Mouse (Mus musculus) midbrain, postnatal 0 days (tissue): Measurements from ENCODE around the gene Birc2. TPM values are rescaled to one million over a fixed set of nuclear protein-coding genes. Genes with fewer than 3 reads are reported as not detected.
A peak's percentile ranks its signal among the peaks of the same experiment; 100 is the strongest.

Experiments used
- ATAC-seq: fragments of 200-750 bp; cut with Nextera tagmentation; 2 replicates; pipeline ENCODE4 v1.8.0; 2017; ENCODE audit warnings: moderate number of reproducible peaks, mild to moderate bottlenecking, moderate TSS enrichment, moderate library complexity; ENCODE audit not compliant: low FRiP score
- DNase-seq: peaks from one replicate; pipeline ENCODE4 v3.0.0-alpha.2; 2015; ENCODE audit warnings: low spot score
- H3K27ac ChIP-seq: fragments of 300-500 bp; sonication (generic); 2 replicates; pipeline ENCODE4 v1.5.1; 2014; ENCODE audit warnings: low read depth, mild to moderate bottlenecking, low read length, mixed read lengths
- H3K27me3 ChIP-seq: fragments of 300-500 bp; sonication (generic); 2 replicates; pipeline ENCODE4 v1.6.1; 2014; ENCODE audit warnings: low read length, control low read depth, mixed read lengths; ENCODE audit not compliant: insufficient read depth
- H3K36me3 ChIP-seq: fragments of 300-500 bp; sonication (generic); 2 replicates; pipeline ENCODE4 v1.6.1; 2014; ENCODE audit warnings: low read length, control low read depth, mixed read lengths; ENCODE audit not compliant: insufficient read depth
- H3K4me1 ChIP-seq: fragments of 300-500 bp; sonication (generic); 2 replicates; pipeline ENCODE4 v1.6.1; 2014; ENCODE audit warnings: mild to moderate bottlenecking, control low read depth, antibody characterized with exemption, low read length, mixed read lengths; ENCODE audit not compliant: insufficient read depth
- H3K4me2 ChIP-seq: fragments of 300-500 bp; sonication (generic); 2 replicates; pipeline ENCODE4 v1.6.1; 2014; ENCODE audit warnings: low read depth, mild to moderate bottlenecking, low read length, mixed read lengths; ENCODE audit not compliant: poor library complexity, severe bottlenecking
- H3K4me3 ChIP-seq: fragments of 300-500 bp; sonication (generic); 2 replicates; pipeline ENCODE4 v1.5.1; 2014; ENCODE audit warnings: low read depth, mild to moderate bottlenecking, low read length, moderate library complexity
- H3K9ac ChIP-seq: fragments of 300-500 bp; sonication (generic); replicated peaks from 2 replicates; pipeline ENCODE4 v1.6.1; 2014; ENCODE audit warnings: mild to moderate bottlenecking, low read length, moderate library complexity, mixed read lengths; ENCODE audit not compliant: poor library complexity, severe bottlenecking
- H3K9me3 ChIP-seq: fragments of 300-500 bp; sonication (generic); 2 replicates; pipeline ENCODE4 v1.6.1; 2016; ENCODE audit warnings: low read length, control low read depth
- CTCF ChIP-seq: IDR thresholded peaks from 2 replicates; pipeline ENCODE4 v1.5.1; 2016; ENCODE audit warnings: antibody characterized with exemption, mild to moderate bottlenecking
- WGBS: fragments of 180-500 bp; shearing (Covaris S2); extraction: QIAGEN DNeasy Blood & Tissue Kit; methylation state at CpG from one replicate; pipeline ENCODE4 v1.1.7; 2014; 5-methylcytosine and 5-hydroxymethylcytosine counted together
- polyA plus RNA-seq: library from polyadenylated mRNA; unstranded; fragments of >200 nt; fragmentation: Nextera tagmentation; extraction: Ambion mirVana; gene quantifications from 2 replicates; pipeline ENCODE4 v1.2.1, GENCODE M21; 2015
- total RNA-seq: library from RNA; depleted of rRNA; stranded (reverse); fragments of >200 nt; gene quantifications from 2 replicates; pipeline ENCODE4 v1.2.3, GENCODE M21; 2014

Birc2 gene
- total and polyA plus RNA-seq, 2 experiments from 2014 or later: 28.0 to 37.7 TPM

DNA sequence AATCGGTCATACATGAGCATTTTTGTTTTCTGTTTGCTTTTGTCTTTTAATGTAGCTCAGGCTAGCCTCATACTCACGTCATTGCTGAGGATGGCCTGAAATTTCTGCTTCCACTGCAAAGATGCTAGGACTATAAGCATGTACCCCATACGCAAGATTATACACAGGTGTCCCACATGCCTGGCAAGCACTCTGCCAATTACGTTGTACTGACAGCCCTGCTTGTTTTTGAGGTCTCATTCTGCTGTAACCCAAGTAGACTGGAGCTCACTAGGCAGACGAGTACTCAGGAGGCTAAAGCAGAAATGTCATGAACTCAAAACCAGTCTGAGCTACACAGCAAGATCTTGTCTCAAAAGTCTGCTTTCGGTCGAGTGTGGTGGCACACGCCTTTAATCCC is 15.0 kb upstream of the Birc2 start:
- TF ChIP-seq CTCF: no peak
- Histone ChIP-seq H3K27ac (no peak overlapping the region), H3K27me3 (no peaks in the 10 kb centered on the region), H3K36me3 (no peaks in the 10 kb centered on the region), H3K4me1 (no peaks in the 10 kb centered on the region), H3K4me2 (no peak overlapping the region), H3K4me3 (no peak overlapping the region), H3K9ac (no peak overlapping the region), H3K9me3 (no peaks in the 10 kb centered on the region)
- 89% methylated on average over 8 of the region's 8 CpGs for WGBS
- ATAC-seq (no peak), DNase-seq (no peak)

DNA sequence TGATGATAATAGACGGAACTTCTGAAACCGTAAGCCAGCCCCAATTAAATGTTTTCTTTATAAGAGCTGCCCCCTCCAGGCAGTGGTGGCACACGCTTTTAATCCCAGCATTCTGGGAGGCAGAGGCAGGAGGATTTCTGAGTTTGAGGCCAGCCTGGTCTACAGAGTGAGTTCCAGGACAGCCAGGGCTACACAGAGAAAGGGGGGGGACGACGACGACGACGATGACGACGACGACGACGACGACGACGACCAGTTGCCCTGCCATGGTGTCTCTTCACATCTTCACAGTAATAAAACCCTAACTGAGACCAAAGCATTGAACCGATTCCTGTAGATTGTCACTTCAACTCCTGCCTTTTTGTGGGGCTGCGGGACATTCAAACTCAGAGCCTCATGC is 11.3 kb upstream of the Birc2 start:
- no peak for ATAC-seq

DNA sequence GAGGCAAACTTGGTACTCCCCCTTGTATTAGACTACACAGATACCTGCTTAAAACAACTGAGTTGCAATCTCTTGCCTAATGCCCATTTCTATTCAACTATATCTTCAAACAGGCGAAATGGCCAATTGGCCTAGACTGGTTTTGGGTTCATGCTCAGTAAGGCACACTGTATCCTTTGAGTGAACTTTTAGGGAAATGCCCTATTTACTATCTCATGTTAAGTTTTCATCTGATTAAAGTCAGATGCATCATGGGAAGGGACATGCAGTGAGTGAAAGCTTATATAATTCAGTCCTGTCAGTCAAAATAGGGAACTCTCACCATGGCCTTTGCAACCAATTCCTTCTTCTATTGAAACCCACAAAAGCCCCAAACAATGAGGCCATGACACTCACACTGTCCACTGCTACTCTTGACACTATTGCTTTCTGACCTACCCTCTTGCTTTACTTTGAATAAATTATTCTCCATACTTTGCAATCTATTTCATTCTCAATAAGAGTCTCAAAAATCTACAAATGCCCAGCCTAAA is 9.9 kb upstream of the Birc2 start:
- H3K9me3 ChIP-seq: no peaks in the 10 kb centered on the region
- DNase-seq: no peak
- WGBS: 86% methylated on average over 1 of the region's 1 CpGs
- no peaks in the 10 kb centered on the region for H3K36me3 ChIP-seq
- no peak for ATAC-seq
- H3K9ac ChIP-seq: no peak overlapping the region
- no peaks in the 10 kb centered on the region for H3K4me1 ChIP-seq
- no peaks in the 10 kb centered on the region for H3K27me3 ChIP-seq
- no peak overlapping the region for H3K27ac ChIP-seq
- no peak overlapping the region for H3K4me2 ChIP-seq
- no peak for TF ChIP-seq CTCF
- H3K4me3 ChIP-seq: no peak overlapping the region

More for the DNA sequence above, 11.3 kb upstream of the Birc2 start:
- Histone ChIP-seq H3K4me2 (no peak overlapping the region), H3K4me1 (no peaks in the 10 kb centered on the region), H3K27me3 (no peaks in the 10 kb centered on the region), H3K27ac (no peak overlapping the region), H3K36me3 (no peaks in the 10 kb centered on the region), H3K4me3 (no peak overlapping the region), H3K9me3 (no peaks in the 10 kb centered on the region), H3K9ac (no peak overlapping the region)
- no peak for TF ChIP-seq CTCF
- no peak for DNase-seq
- 93% methylated on average over 18 of the region's 18 CpGs for WGBS

DNA sequence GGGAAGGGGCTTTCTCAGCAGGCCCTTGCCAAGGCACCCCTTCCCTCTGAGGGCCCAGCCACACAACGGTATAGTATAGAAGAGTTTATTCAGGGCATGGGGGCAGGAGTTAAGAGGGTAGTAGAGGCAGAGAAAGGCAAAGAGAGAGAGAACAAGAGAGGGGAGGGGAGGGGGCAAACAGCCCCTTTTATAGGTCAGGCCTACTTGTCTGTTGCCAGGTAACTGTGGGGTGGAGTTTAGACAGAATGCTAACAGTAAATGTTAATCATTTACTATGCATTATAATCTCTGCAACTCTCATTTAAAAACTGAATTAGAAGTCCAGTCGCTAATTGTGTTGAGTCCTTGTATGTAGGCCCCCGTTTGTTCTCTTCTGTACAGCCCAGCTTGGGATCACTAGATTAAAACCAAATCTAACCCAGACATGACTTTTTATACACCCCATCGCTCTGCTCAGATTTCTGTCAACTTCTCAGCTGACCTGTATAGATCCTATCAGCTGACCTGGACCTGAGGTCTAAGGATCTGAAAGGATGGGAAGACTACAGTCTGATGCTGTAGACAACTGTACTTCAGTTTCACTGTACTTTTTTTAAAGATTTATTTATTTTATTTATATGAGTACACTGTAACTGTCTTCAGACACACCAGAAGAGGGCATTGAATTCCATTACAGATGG is 8.5 kb upstream of the Birc2 start:
- DNase-seq (no peak), ATAC-seq (no peak)
- H3K4me2 ChIP-seq: no peak overlapping the region
- no peak overlapping the region for H3K9ac ChIP-seq
- TF ChIP-seq CTCF: no peak
- WGBS: 72% methylated on average over 4 of the region's 4 CpGs
- H3K27ac ChIP-seq: no peak overlapping the region
- H3K36me3 ChIP-seq: no peaks in the 10 kb centered on the region
- H3K9me3 ChIP-seq: no peaks in the 10 kb centered on the region
- H3K4me3 ChIP-seq: no peak overlapping the region
- no peaks in the 10 kb centered on the region for H3K27me3 ChIP-seq
- no peaks in the 10 kb centered on the region for H3K4me1 ChIP-seq

DNA sequence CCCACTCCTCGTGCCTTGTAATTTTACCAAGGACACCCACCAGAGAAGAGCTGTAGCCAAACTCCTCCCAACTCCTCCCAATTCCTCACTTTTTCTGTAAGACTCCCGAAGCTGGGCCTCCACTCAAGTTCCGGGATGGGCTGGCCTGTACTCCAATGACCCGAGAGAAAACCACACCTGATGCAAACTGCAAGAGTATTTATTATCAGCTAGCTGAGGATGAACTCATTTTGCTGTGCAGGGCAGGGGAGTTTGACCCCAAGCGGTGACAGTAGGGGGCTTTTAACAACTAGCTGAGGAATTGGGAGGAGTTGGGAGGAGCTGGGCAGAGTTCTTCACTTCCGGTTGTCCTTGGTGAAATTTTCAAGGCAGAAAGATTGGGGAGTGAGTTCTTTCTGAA is 4.4 kb upstream of the Birc2 start:
- Histone ChIP-seq H3K27me3 (no peaks in the 10 kb centered on the region), H3K36me3 (no peaks in the 10 kb centered on the region), H3K27ac (no peak overlapping the region), H3K4me2 (no peak overlapping the region), H3K9me3 (no peaks in the 10 kb centered on the region), H3K9ac (no peak overlapping the region), H3K4me3 (no peak overlapping the region), H3K4me1 (0 out of 2 replicates have a peak, but pooled peaks cover 2% of the 10 kb centered on the region)
- ATAC-seq (no peak), DNase-seq (no peak)
- WGBS: 77% methylated on average over 6 of the region's 6 CpGs
- no peak for TF ChIP-seq CTCF

DNA sequence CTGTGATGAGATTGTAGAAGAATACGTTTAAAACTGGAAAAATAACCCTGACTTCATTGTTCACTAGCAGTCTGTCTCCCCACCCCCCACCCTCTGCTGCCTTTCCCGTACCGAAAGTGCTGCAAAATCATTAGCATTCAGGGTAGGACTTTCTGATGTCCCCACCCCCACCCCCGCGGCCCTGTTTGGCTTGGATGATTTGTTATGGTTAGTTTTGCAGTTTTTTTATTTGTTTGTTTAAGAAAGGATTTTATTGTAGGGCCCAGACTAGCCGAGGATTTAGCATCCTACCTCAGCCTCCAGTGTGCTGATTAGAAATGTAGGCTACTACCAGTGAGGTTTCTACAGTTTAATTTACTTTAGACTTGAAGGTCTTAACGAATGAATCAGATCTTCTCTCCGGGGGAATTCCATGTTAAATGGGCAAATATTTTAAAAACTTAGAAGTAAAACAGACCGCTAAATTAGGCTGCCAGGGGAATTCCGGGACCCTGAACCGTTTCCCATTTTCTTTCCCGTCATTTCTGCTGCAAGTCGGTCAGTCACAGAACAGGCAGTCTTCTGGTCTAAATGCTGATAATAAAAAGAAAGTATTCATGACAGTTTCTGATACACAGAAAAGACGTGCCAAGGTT is 1.1 kb upstream of the Birc2 start:
- DNase-seq (peak; percentile 55), ATAC-seq (peak; percentile 25)
- Histone ChIP-seq H3K9me3 (no peaks in the 10 kb centered on the region), H3K36me3 (no peaks in the 10 kb centered on the region), H3K4me2 (peak overlapping the region; percentile 57), H3K9ac (peak overlapping the region; percentile 82), H3K27me3 (no peaks in the 10 kb centered on the region), H3K4me3 (peak overlapping the region; percentile 80), H3K4me1 (0 out of 2 replicates have a peak, but pooled peaks cover 2% of the 10 kb centered on the region), H3K27ac (peak overlapping the region; percentile 97)
- 10% methylated on average over 14 of the region's 14 CpGs for WGBS
- TF ChIP-seq CTCF: no peak
